Mouse (Mus musculus): ENCODE measurements around the gene Cradd. TPM values are rescaled to one million over a fixed set of nuclear protein-coding genes. Genes with fewer than 3 reads are reported as not detected.

Cradd gene
- polyA plus RNA-seq, 1 experiment from 2014 or later: 11.7 TPM

GRCm38 (mm10) chr10:95299010-95299807 lies 24.7 kb downstream of the Cradd start:
- Histone ChIP-seq H3K4me2 (no peak overlapping the region), H3K36me3 (no peaks in the 10 kb centered on the region), H3K27me3 (no peaks in the 10 kb centered on the region), H3K4me1 (replicated peaks) (peaks cover 26% of the 10 kb centered on the region), H3K9ac (no peak overlapping the region), H3K27ac (no peak overlapping the region), H3K9me3 (no peaks in the 10 kb centered on the region), H3K4me3 (no peak overlapping the region)
- no peak for ATAC-seq (ENCODE audit: low FRiP score)
- WGBS: 86% methylated on average over 18 of the region's 18 CpGs

DNA sequence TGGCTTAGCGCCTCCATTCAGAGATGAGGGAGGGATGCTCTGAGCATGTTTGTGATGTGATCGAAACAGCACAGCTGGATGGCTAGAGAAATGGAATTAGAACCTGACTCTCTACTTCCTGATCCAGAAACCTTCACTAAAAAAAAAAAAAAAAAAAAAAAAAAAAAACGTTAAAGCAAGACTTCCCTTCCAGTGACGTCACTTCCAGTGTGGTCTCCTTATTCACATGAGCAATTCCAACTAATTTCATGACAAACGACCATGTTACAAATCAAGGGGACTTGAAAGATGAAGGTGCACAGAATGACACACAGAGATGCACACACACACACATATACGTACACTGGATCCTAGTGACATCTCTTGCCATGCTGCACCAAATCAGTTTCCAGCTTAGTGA lies 25.4 kb downstream of the Cradd start:
- Histone ChIP-seq H3K36me3 (no peaks in the 10 kb centered on the region), H3K9me3 (no peaks in the 10 kb centered on the region), H3K4me2 (no peak overlapping the region), H3K4me3 (no peak overlapping the region), H3K9ac (no peak overlapping the region), H3K27ac (no peak overlapping the region), H3K27me3 (no peaks in the 10 kb centered on the region), H3K4me1 (replicated peaks) (peaks cover 24% of the 10 kb centered on the region)
- ATAC-seq (ENCODE audit: low FRiP score): no peak
- WGBS: 78% methylated on average over 6 of the region's 6 CpGs

- Histone ChIP-seq H3K4me3 (no peak overlapping the region), H3K4me1 (replicated peaks) (peaks cover 24% of the 10 kb centered on the region), H3K9me3 (no peaks in the 10 kb centered on the region), H3K36me3 (no peaks in the 10 kb centered on the region), H3K27me3 (no peaks in the 10 kb centered on the region), H3K4me2 (no peak overlapping the region), H3K27ac (no peak overlapping the region), H3K9ac (no peak overlapping the region)
- WGBS: 53% methylated on average over 9 of the region's 9 CpGs
- peak; percentile 76 for ATAC-seq (ENCODE audit: low FRiP score)
Observed at GRCm38 (mm10) chr10:95297690-95298104, 26.2 kb downstream of the Cradd start.

- no peak overlapping the region for H3K4me2 ChIP-seq
- no peak overlapping the region for H3K9ac ChIP-seq
- H3K9me3 ChIP-seq: no peaks in the 10 kb centered on the region
- no peaks in the 10 kb centered on the region for H3K36me3 ChIP-seq
- 0 out of 2 replicates have a peak overlapping the region, but pooled peaks have one; percentile 8 for H3K27ac ChIP-seq
- no peaks in the 10 kb centered on the region for H3K27me3 ChIP-seq
- 73% methylated on average over 11 of the region's 11 CpGs for WGBS
- peaks cover 19% of the 10 kb centered on the region for H3K4me1 ChIP-seq (replicated peaks)
- H3K4me3 ChIP-seq: no peak overlapping the region
- ATAC-seq (ENCODE audit: low FRiP score): no peak
Observed at GRCm38 (mm10) chr10:95297024-95297423, 26.9 kb downstream of the Cradd start.

DNA sequence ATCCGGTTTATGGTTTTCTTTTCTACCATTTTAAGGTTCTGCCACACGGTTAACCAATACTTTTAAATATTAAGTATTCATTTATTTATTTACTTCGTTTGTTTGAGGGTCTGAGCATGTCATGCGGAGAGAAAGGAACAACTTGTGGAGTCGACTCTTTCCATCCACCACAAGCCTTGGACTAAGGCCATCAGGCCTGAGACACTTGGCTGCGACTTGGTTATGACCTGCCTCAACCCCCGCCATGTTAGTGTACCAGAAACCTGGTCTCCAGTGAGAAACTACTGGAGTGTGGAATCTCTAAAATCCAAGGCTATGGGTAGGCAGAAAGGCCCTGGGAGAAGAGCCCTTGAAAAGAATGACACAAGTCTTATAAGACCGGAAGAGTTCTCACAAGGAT lies 30.7 kb downstream of the Cradd start:
- no peaks in the 10 kb centered on the region for H3K9me3 ChIP-seq
- H3K27me3 ChIP-seq: no peaks in the 10 kb centered on the region
- no peak overlapping the region for H3K4me2 ChIP-seq
- H3K27ac ChIP-seq: no peak overlapping the region
- 96% methylated on average over 8 of the region's 8 CpGs for WGBS
- peaks cover 19% of the 10 kb centered on the region for H3K4me1 ChIP-seq (replicated peaks)
- no peak overlapping the region for H3K9ac ChIP-seq
- no peak for ATAC-seq (ENCODE audit: low FRiP score)
- H3K4me3 ChIP-seq: no peak overlapping the region
- no peaks in the 10 kb centered on the region for H3K36me3 ChIP-seq

GRCm38 (mm10) chr10:95292269-95292668 lies 31.7 kb downstream of the Cradd start:
- 91% methylated on average over 5 of the region's 5 CpGs for WGBS
- H3K36me3 ChIP-seq: no peaks in the 10 kb centered on the region
- peaks cover 10% of the 10 kb centered on the region for H3K4me1 ChIP-seq (replicated peaks)
- no peaks in the 10 kb centered on the region for H3K9me3 ChIP-seq
- no peak overlapping the region for H3K4me3 ChIP-seq
- no peaks in the 10 kb centered on the region for H3K27me3 ChIP-seq
- no peak overlapping the region for H3K4me2 ChIP-seq
- H3K27ac ChIP-seq: no peak overlapping the region
- H3K9ac ChIP-seq: no peak overlapping the region
- ATAC-seq (ENCODE audit: low FRiP score): no peak

DNA sequence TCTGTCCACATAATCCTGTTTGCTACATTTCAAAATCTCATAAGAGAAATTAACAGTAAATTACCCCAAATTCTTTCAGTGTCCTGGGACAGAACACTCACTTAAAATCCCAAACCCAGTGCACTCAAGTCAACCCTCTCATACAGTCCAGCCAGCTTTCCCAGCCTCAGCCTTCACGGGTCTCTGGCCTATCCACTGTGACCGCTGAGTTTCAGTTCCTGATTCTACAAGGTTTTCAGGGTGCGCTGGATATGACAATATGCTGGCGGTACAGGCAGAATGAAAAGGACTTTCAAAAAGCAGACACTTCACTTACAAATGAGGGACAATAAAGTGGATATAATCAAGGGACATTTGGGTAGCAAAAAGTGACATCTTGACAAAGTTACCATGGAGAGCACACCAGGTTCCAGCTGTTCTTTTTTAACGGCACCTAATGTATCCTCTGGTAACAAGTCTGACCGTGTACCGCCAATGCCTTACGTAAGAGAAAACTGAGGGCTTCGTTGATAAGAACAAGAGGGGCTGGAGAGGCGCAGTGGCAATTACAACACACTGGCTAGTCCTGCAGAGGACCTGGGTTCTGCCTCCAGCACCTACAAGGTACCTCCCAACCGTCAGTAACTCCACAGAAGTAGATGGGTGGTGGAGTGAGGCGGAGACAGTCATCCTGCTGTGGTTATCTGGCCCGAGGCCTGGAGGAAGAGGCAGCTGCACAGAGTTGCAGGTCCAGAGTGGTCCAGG lies 32.6 kb downstream of the Cradd start:
- Histone ChIP-seq H3K4me3 (no peak overlapping the region), H3K36me3 (no peaks in the 10 kb centered on the region), H3K27ac (no peak overlapping the region), H3K4me1 (replicated peaks) (0 out of 2 replicates have a peak, but pooled peaks cover under 1% of the 10 kb centered on the region), H3K27me3 (no peaks in the 10 kb centered on the region), H3K9ac (no peak overlapping the region), H3K9me3 (no peaks in the 10 kb centered on the region), H3K4me2 (no peak overlapping the region)
- 85% methylated on average over 13 of the region's 13 CpGs for WGBS
- no peak for ATAC-seq (ENCODE audit: low FRiP score)

GRCm38 (mm10) chr10:95289819-95290218 lies 34.1 kb downstream of the Cradd start:
- 85% methylated on average over 8 of the region's 8 CpGs for WGBS
- Histone ChIP-seq H3K27me3 (no peaks in the 10 kb centered on the region), H3K4me2 (no peak overlapping the region), H3K27ac (no peak overlapping the region), H3K9ac (no peak overlapping the region), H3K9me3 (no peaks in the 10 kb centered on the region), H3K4me1 (replicated peaks) (no peaks in the 10 kb centered on the region), H3K36me3 (no peaks in the 10 kb centered on the region), H3K4me3 (no peak overlapping the region)
- no peak for ATAC-seq (ENCODE audit: low FRiP score)

GRCm38 (mm10) chr10:95288206-95288605 lies 35.7 kb downstream of the Cradd start:
- no peak for ATAC-seq (ENCODE audit: low FRiP score)
- no peaks in the 10 kb centered on the region for H3K9me3 ChIP-seq
- no peaks in the 10 kb centered on the region for H3K4me1 ChIP-seq (replicated peaks)
- no peak overlapping the region for H3K27ac ChIP-seq
- no peak overlapping the region for H3K4me3 ChIP-seq
- H3K9ac ChIP-seq: no peak overlapping the region
- 78% methylated on average over 4 of the region's 4 CpGs for WGBS
- no peaks in the 10 kb centered on the region for H3K27me3 ChIP-seq
- no peak overlapping the region for H3K4me2 ChIP-seq
- H3K36me3 ChIP-seq: no peaks in the 10 kb centered on the region

GRCm38 (mm10) chr10:95287351-95287750 lies 36.6 kb downstream of the Cradd start:
- Histone ChIP-seq H3K4me3 (no peak overlapping the region), H3K27me3 (no peaks in the 10 kb centered on the region), H3K4me2 (no peak overlapping the region), H3K36me3 (no peaks in the 10 kb centered on the region), H3K4me1 (replicated peaks) (no peaks in the 10 kb centered on the region), H3K9me3 (no peaks in the 10 kb centered on the region), H3K27ac (no peak overlapping the region), H3K9ac (no peak overlapping the region)
- 91% methylated on average over 8 of the region's 8 CpGs for WGBS
- ATAC-seq (ENCODE audit: low FRiP score): no peak

DNA sequence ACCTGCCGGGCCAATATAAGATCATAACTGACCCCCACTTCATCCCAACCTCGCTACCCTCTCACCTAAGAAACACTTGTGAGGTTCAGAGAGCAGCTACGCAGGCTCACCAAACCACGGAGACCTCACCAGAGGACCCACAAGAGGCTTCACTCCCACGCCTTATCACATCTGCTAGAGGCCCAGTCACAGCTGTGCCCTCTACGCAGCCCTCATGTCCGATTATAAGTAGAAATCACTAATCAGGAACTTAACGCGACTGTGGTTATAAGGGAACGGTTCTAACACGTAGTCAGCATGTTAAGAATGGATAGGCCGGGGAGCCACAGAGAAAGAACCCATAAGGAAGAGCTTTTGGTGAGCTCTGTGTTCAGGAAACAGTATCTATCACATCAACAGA lies 40.5 kb downstream of the Cradd start:
- Histone ChIP-seq H3K27me3 (no peaks in the 10 kb centered on the region), H3K4me2 (no peak overlapping the region), H3K9me3 (no peaks in the 10 kb centered on the region), H3K4me1 (replicated peaks) (no peaks in the 10 kb centered on the region), H3K27ac (no peak overlapping the region), H3K4me3 (no peak overlapping the region), H3K36me3 (no peaks in the 10 kb centered on the region), H3K9ac (no peak overlapping the region)
- ATAC-seq (ENCODE audit: low FRiP score): no peak
- 94% methylated on average over 12 of the region's 12 CpGs for WGBS

- H3K27me3 ChIP-seq: no peaks in the 10 kb centered on the region
- H3K36me3 ChIP-seq: no peaks in the 10 kb centered on the region
- H3K4me1 ChIP-seq (replicated peaks): no peaks in the 10 kb centered on the region
- WGBS: 94% methylated on average over 3 of the region's 3 CpGs
- no peak for ATAC-seq (ENCODE audit: low FRiP score)
- H3K27ac ChIP-seq: no peak overlapping the region
- no peak overlapping the region for H3K9ac ChIP-seq
- H3K9me3 ChIP-seq: no peaks in the 10 kb centered on the region
- H3K4me2 ChIP-seq: no peak overlapping the region
- no peak overlapping the region for H3K4me3 ChIP-seq
Observed at GRCm38 (mm10) chr10:95281996-95282395, 41.9 kb downstream of the Cradd start.
